Mouse (Mus musculus) forebrain, embryonic 14.5 days (tissue): ENCODE data around the gene Tead2. TPM values are rescaled to one million over a fixed set of nuclear protein-coding genes. Genes with fewer than 3 reads are reported as not detected.

Experiments
- ATAC-seq: fragments of 200-750 bp; cut with Nextera tagmentation; 2 replicates; pipeline ENCODE4 v1.8.0; 2017; ENCODE audit warnings: mild to moderate bottlenecking, moderate library complexity
- DNase-seq: peaks from one replicate; pipeline ENCODE4 v3.0.0-alpha.2; 2015; ENCODE audit warnings: low spot score
- H3K27ac ChIP-seq: fragments of 300-500 bp; sonication (generic); 2 replicates; pipeline ENCODE4 v1.5.1; 2014; ENCODE audit warnings: low read depth, mild to moderate bottlenecking, control low read depth, low read length, moderate library complexity
- H3K27me3 ChIP-seq: fragments of 300-500 bp; sonication (generic); replicated peaks from 2 replicates; pipeline ENCODE4 v1.6.1; 2014; ENCODE audit warnings: low read length, control low read depth, mixed read lengths; ENCODE audit not compliant: control insufficient read depth, insufficient read depth
- H3K36me3 ChIP-seq: fragments of 300-500 bp; sonication (generic); 2 replicates; pipeline ENCODE4 v1.6.1; 2014; ENCODE audit warnings: low read length, control low read depth; ENCODE audit not compliant: control insufficient read depth, insufficient read depth
- H3K4me1 ChIP-seq: fragments of 300-500 bp; sonication (generic); 2 replicates; pipeline ENCODE4 v1.6.1; 2014; ENCODE audit warnings: antibody characterized with exemption, low read length, control low read depth; ENCODE audit not compliant: control insufficient read depth, insufficient read depth
- H3K4me2 ChIP-seq: fragments of 300-500 bp; sonication (generic); 2 replicates; pipeline ENCODE4 v1.6.1; 2014; ENCODE audit warnings: mild to moderate bottlenecking, control low read depth, low read length
- H3K4me3 ChIP-seq: fragments of 300-500 bp; sonication (generic); 2 replicates; pipeline ENCODE4 v1.5.1; 2014; ENCODE audit warnings: low read depth, low read length, control low read depth
- H3K9ac ChIP-seq: fragments of 300-500 bp; sonication (generic); 2 replicates; pipeline ENCODE4 v1.6.1; 2014; ENCODE audit warnings: mild to moderate bottlenecking, low read length, control low read depth, moderate library complexity
- H3K9me3 ChIP-seq: fragments of 300-500 bp; sonication (generic); replicated peaks from 2 replicates; pipeline ENCODE4 v1.6.1; 2016; ENCODE audit warnings: low read length, control low read depth, mixed read lengths; ENCODE audit not compliant: control insufficient read depth
- WGBS: fragments of 180-500 bp; shearing (Covaris S2); extraction: QIAGEN DNeasy Blood & Tissue Kit; methylation state at CpG from one replicate; pipeline ENCODE4 v1.1.7; 2014; 5-methylcytosine and 5-hydroxymethylcytosine counted together
- microRNA-seq: library from miRNA; unstranded; fragments of <30 nt; microRNA quantifications from one replicate; pipeline ENCODE4, GENCODE M21; 2016
- polyA plus RNA-seq: library from polyadenylated mRNA; unstranded; fragments of >200 nt; fragmentation: Nextera tagmentation; extraction: Ambion mirVana; gene quantifications from 2 replicates; pipeline ENCODE4 v1.2.1, GENCODE M21; 2014

The Tead2 gene
- polyA plus RNA-seq, 1 experiment from 2014 or later, result 95.7 TPM

DNA sequence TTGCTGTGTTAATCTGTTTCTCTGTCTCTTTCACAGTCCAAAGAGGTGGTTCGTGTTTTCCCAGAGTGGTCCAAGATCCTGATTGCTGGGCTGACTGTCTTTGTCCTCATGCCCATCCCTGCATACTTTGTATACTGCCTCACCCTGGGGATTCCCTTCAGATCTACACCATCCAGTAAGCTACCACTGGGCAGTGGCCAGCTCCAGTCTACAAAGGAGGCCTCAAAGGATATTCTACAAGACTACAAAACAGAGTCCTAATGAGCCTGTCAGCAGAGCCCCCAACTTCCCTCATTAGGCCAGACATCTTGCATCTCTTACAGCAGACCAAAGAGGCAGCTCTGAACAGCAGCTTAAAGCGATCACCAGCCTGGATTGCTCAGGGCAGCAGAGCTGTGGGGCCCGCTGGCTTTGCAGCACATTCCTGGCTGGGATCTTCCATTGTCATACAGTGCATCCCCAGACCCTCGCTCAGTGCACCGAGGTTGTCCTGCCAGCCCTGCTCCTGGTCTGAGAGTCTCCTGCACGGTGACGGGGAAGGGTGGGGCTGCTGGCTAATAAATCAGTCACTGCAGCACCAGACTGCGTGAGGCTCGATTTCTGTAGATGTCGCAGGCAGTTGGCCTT is 57.3 kb downstream of the Tead2 start:
- ATAC-seq (peak; percentile 63), DNase-seq (peak; percentile 59)
- Histone ChIP-seq H3K9me3 (no peaks in the 10 kb centered on the region), H3K9ac (no peak overlapping the region), H3K36me3 (no peaks in the 10 kb centered on the region), H3K27me3 (0 out of 2 replicates have a peak, but pooled peaks cover 2% of the 10 kb centered on the region), H3K4me1 (no peaks in the 10 kb centered on the region; the same call in 1 of the 2 replicates), H3K4me3 (no peak overlapping the region), H3K4me2 (no peak overlapping the region), H3K27ac (peak overlapping the region; percentile 63; the same call in 1 of the 2 replicates)
- 31% methylated on average over 10 of the region's 10 CpGs for WGBS

- Histone ChIP-seq H3K9me3 (no peaks in the 10 kb centered on the region), H3K4me1 (no peaks in the 10 kb centered on the region; the same call in 1 of the 2 replicates), H3K9ac (no peak overlapping the region), H3K36me3 (no peaks in the 10 kb centered on the region), H3K4me2 (no peak overlapping the region), H3K27ac (peak overlapping the region; percentile 63; the same call in 1 of the 2 replicates), H3K27me3 (0 out of 2 replicates have a peak, but pooled peaks cover 2% of the 10 kb centered on the region), H3K4me3 (no peak overlapping the region)
- DNase-seq (no peak), ATAC-seq (no peak)
- WGBS, result 87% methylated on average over 8 of the region's 8 CpGs
Measured at GRCm38 (mm10) chr7:45273672-45274071, 58.1 kb downstream of the Tead2 start.

- Histone ChIP-seq H3K4me3 (peak within 1 kb of the TSS; percentile 17; the same call in 1 of the 2 replicates), H3K27me3 (0 out of 2 replicates have a peak, but pooled peaks cover 2% of the 10 kb centered on the region), H3K9me3 (no peaks in the 10 kb centered on the region), H3K36me3 (no peaks in the 10 kb centered on the region), H3K27ac (no peak within 1 kb of the TSS), H3K9ac (peak within 1 kb of the TSS; percentile 33; the same call in 1 of the 2 replicates), H3K4me2 (peak within 1 kb of the TSS; percentile 46), H3K4me1 (no peaks in the 10 kb centered on the region; the same call in 1 of the 2 replicates)
- WGBS, result 7% methylated on average over 44 of the region's 44 CpGs
- no peak for ATAC-seq
- peak; percentile 25 for DNase-seq
Measured at GRCm38 (mm10) chr7:45277136-45277760, 61.7 kb downstream of the Tead2 start, which contains the start of gene Slc6a21. Slc6a21 (plus strand) TSS chr7:45277513.

Small RNAs within 50 kb of the gene (microRNA-seq; reads per million reads assigned to microRNA genes)
- gene Mir7055, result not detected

Other genes starting within 250 kb of the Tead2 start
- gene Cpt1c, start 240.9 kb upstream of the Tead2 start, polyA plus RNA-seq, result 37.3 and 41.0 TPM in 2 replicates
- gene Prmt1, start 229.2 kb upstream of the Tead2 start, polyA plus RNA-seq, result 241 and 274 TPM in 2 replicates
- gene Irf3, start 218.1 kb upstream of the Tead2 start, polyA plus RNA-seq, result 52.7 and 60.6 TPM in 2 replicates
- 20.0 and 23.4 TPM in 2 replicates for gene Bcl2l12, start 217.0 kb upstream of the Tead2 start, polyA plus RNA-seq
- gene Scaf1, start 199.4 kb upstream of the Tead2 start, polyA plus RNA-seq, result 40.5 and 47.8 TPM in 2 replicates
- gene Rras, start 197.8 kb upstream of the Tead2 start, polyA plus RNA-seq, result 11.4 and 14.7 TPM in 2 replicates
- 13.6 and 16.0 TPM in 2 replicates for gene Prr12, start 162.9 kb upstream of the Tead2 start, polyA plus RNA-seq
- 70.4 and 71.8 TPM in 2 replicates for gene Nosip, start 153.3 kb upstream of the Tead2 start, polyA plus RNA-seq
- gene Prrg2, start 153.1 kb upstream of the Tead2 start, polyA plus RNA-seq, result 12.0 and 13.4 TPM in 2 replicates
- gene Rcn3, start 123.5 kb upstream of the Tead2 start, polyA plus RNA-seq, result 67.4 and 73.9 TPM in 2 replicates
- gene Fcgrt, start 111.9 kb upstream of the Tead2 start, polyA plus RNA-seq, result 20.3 and 26.9 TPM in 2 replicates
- 981 and 1,280 TPM in 2 replicates for gene Rps11, start 91.3 kb upstream of the Tead2 start, polyA plus RNA-seq
- gene Rpl13a, start 87.0 kb upstream of the Tead2 start, polyA plus RNA-seq, result 1,037 and 1,253 TPM in 2 replicates
- gene Gm45713, start 79.5 kb upstream of the Tead2 start, polyA plus RNA-seq, result 0.22 and 0.88 TPM in 2 replicates
- 0.61 and 1.3 TPM in 2 replicates for gene Flt3l, start 79.3 kb upstream of the Tead2 start, polyA plus RNA-seq
- gene Pih1d1, start 61.5 kb upstream of the Tead2 start, polyA plus RNA-seq, result 101 and 108 TPM in 2 replicates
- gene Aldh16a1, start 61.2 kb upstream of the Tead2 start, polyA plus RNA-seq, result 24.4 and 26.8 TPM in 2 replicates
- gene Slc17a7, start 51.8 kb upstream of the Tead2 start, polyA plus RNA-seq, result 14.6 and 15.9 TPM in 2 replicates
- gene Gfy, start 36.2 kb upstream of the Tead2 start, polyA plus RNA-seq, result not detected in 2 replicates
- not detected in 2 replicates for gene Pth2, start 34.8 kb upstream of the Tead2 start, polyA plus RNA-seq
- 0.43 and 0.52 TPM in 2 replicates for gene Ccdc155, start 10.9 kb upstream of the Tead2 start, polyA plus RNA-seq
- gene Dkkl1, start 3.6 kb upstream of the Tead2 start, polyA plus RNA-seq, result 0.91 and 1.7 TPM in 2 replicates
- 0.99 and 1.4 TPM in 2 replicates for gene Cd37, start 23.4 kb downstream of the Tead2 start, polyA plus RNA-seq
- 0.09 and 0.26 TPM in 2 replicates for gene Slc6a16, start 25.3 kb downstream of the Tead2 start, polyA plus RNA-seq
- gene Slc6a21, start 61.8 kb downstream of the Tead2 start, polyA plus RNA-seq, result not detected in 2 replicates
- 6.5 and 9.8 TPM in 2 replicates for gene Trpm4, start 118.0 kb downstream of the Tead2 start, polyA plus RNA-seq
- 0.06 TPM in 1 of 2 replicates, not detected in the other for gene Hrc, start 119.5 kb downstream of the Tead2 start, polyA plus RNA-seq
- gene Ppfia3, start 151.3 kb downstream of the Tead2 start, polyA plus RNA-seq, result 10.7 and 17.3 TPM in 2 replicates
- gene Lin7b, start 154.8 kb downstream of the Tead2 start, polyA plus RNA-seq, result 6.2 and 11.0 TPM in 2 replicates
- 95.7 and 99.4 TPM in 2 replicates for gene Snrnp70, start 180.0 kb downstream of the Tead2 start, polyA plus RNA-seq
- not detected in 2 replicates for gene Kcna7, start 189.9 kb downstream of the Tead2 start, polyA plus RNA-seq
- 0.22 TPM in 1 of 2 replicates, not detected in the other for gene Ntf5, start 197.9 kb downstream of the Tead2 start, polyA plus RNA-seq
- gene Lhb, start 205.1 kb downstream of the Tead2 start, polyA plus RNA-seq, result 0.46 TPM in 1 of 2 replicates, not detected in the other
- gene Gys1, start 219.1 kb downstream of the Tead2 start, polyA plus RNA-seq, result 13.4 and 15.5 TPM in 2 replicates
- 144 and 153 TPM in 2 replicates for gene Ruvbl2, start 222.3 kb downstream of the Tead2 start, polyA plus RNA-seq
- 6,238 and 6,800 TPM in 2 replicates for gene Ftl1, start 244.1 kb downstream of the Tead2 start, polyA plus RNA-seq